Comparison of ENCODE assay signal across 10 mouse cellular contexts in the genomic region with DNA sequence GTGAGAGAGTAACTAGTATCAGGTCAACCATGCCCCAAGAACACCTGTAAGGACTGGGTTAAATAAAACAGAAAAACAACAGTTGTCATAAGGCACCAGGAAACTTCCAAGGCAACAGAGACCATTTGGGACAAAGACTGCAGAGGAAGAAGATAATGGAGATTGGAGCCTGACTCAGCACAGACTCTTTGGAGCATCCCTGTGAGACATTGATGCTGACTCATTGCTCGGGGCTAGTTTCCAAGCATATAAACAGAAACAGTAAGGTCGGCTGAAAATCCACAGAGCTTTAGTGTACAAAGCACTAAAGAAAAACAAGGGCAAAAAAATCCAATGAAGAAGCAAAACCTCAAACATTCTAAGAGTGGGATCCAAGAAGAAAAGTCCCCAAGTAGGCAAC.
"Had no signal": no experiment of that assay in that cellular context is flagged by ENCODE, and none has a peak within 500 bp of the region (broad histone marks: within the 10 kb centered on the region; RNA-seq: fewer than 3 reads in every experiment).

No protein-coding gene starts in this region.

- DNase-seq: kidney, postnatal 14 days; left cerebral cortex, postnatal 4 days; lung, embryonic 14.5 days; lung, postnatal 10 days; lung, postnatal 4 days; midbrain, embryonic 14.5 days; right cerebral cortex, postnatal 4 days; spleen, adult 18-20 months; thymus, adult 18-20 months; thymus, postnatal 14 days had no signal
